Mouse (Mus musculus) forebrain, embryonic 14.5 days (tissue): ENCODE data around the gene Nek4. TPM values are rescaled to one million over a fixed set of nuclear protein-coding genes. Genes with fewer than 3 reads are reported as not detected.

ENCODE experiments used
- ATAC-seq: fragments of 200-750 bp; cut with Nextera tagmentation; 2 replicates; pipeline ENCODE4 v1.8.0; 2017; ENCODE audit warnings: mild to moderate bottlenecking, moderate library complexity
- DNase-seq: peaks from one replicate; pipeline ENCODE4 v3.0.0-alpha.2; 2015; ENCODE audit warnings: low spot score
- H3K27ac ChIP-seq: fragments of 300-500 bp; sonication (generic); 2 replicates; pipeline ENCODE4 v1.5.1; 2014; ENCODE audit warnings: low read depth, mild to moderate bottlenecking, control low read depth, low read length, moderate library complexity
- H3K27me3 ChIP-seq: fragments of 300-500 bp; sonication (generic); replicated peaks from 2 replicates; pipeline ENCODE4 v1.6.1; 2014; ENCODE audit warnings: low read length, control low read depth, mixed read lengths; ENCODE audit not compliant: control insufficient read depth, insufficient read depth
- H3K36me3 ChIP-seq: fragments of 300-500 bp; sonication (generic); 2 replicates; pipeline ENCODE4 v1.6.1; 2014; ENCODE audit warnings: low read length, control low read depth; ENCODE audit not compliant: control insufficient read depth, insufficient read depth
- H3K4me1 ChIP-seq: fragments of 300-500 bp; sonication (generic); 2 replicates; pipeline ENCODE4 v1.6.1; 2014; ENCODE audit warnings: antibody characterized with exemption, low read length, control low read depth; ENCODE audit not compliant: control insufficient read depth, insufficient read depth
- H3K4me2 ChIP-seq: fragments of 300-500 bp; sonication (generic); 2 replicates; pipeline ENCODE4 v1.6.1; 2014; ENCODE audit warnings: mild to moderate bottlenecking, control low read depth, low read length
- H3K4me3 ChIP-seq: fragments of 300-500 bp; sonication (generic); 2 replicates; pipeline ENCODE4 v1.5.1; 2014; ENCODE audit warnings: low read depth, low read length, control low read depth
- H3K9ac ChIP-seq: fragments of 300-500 bp; sonication (generic); 2 replicates; pipeline ENCODE4 v1.6.1; 2014; ENCODE audit warnings: mild to moderate bottlenecking, low read length, control low read depth, moderate library complexity
- H3K9me3 ChIP-seq: fragments of 300-500 bp; sonication (generic); replicated peaks from 2 replicates; pipeline ENCODE4 v1.6.1; 2016; ENCODE audit warnings: low read length, control low read depth, mixed read lengths; ENCODE audit not compliant: control insufficient read depth
- WGBS: fragments of 180-500 bp; shearing (Covaris S2); extraction: QIAGEN DNeasy Blood & Tissue Kit; methylation state at CpG from one replicate; pipeline ENCODE4 v1.1.7; 2014; 5-methylcytosine and 5-hydroxymethylcytosine counted together
- polyA plus RNA-seq: library from polyadenylated mRNA; unstranded; fragments of >200 nt; fragmentation: Nextera tagmentation; extraction: Ambion mirVana; gene quantifications from 2 replicates; pipeline ENCODE4 v1.2.1, GENCODE M21; 2014

The Nek4 gene
- polyA plus RNA-seq: 11.2 and 15.0 TPM in 2 replicates

DNA sequence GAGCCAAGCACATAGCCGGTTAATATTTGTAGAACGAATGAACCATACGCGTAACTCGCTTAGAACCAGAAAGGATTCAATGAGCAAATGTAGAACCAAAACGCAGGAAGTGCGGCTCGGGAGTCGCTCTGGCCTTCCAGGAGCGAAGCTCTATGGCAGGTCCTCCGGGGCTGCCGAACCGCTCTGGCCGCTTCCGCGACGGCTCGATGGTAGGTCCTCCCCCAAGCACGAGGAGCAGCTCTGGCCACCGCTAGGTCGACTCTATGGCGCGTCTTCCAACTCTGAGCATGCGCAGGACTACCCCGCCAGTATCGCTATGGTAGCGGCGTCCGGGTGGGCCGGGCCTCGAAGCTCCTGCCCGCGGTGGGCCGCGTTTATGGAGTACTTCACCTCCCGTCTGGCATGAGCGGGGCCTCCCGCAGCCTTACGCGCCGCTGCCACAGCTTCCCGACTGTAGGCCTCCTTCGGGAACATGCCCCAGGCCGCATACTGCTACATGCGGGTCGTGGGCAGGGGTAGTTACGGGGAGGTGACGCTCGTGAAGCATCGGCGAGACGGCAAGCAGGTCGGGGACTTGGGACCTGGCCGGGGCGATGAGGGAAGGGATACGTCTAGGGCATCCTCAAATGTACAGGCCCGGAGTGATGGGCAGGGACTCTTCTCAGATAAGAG, at the start of gene Nek4:
Gene Nek4, plus strand, starts transcription at position 224 of the 672 bp plus-strand sequence.
- Histone ChIP-seq H3K4me1 (peaks cover 7% of the 10 kb centered on the region), H3K9me3 (no peaks in the 10 kb centered on the region), H3K4me2 (peak within 1 kb of the TSS; percentile 74), H3K27ac (peak within 1 kb of the TSS; percentile 55; the same call in 1 of the 2 replicates), H3K9ac (peak within 1 kb of the TSS; percentile 83), H3K36me3 (peaks cover 4% of the 10 kb centered on the region; the same call in 1 of the 2 replicates), H3K4me3 (peak within 1 kb of the TSS; percentile 74), H3K27me3 (no peaks in the 10 kb centered on the region)
- ATAC-seq (peak; percentile 100), DNase-seq (peak; percentile 99)
- WGBS: 0% methylated on average over 57 of the region's 57 CpGs

DNA sequence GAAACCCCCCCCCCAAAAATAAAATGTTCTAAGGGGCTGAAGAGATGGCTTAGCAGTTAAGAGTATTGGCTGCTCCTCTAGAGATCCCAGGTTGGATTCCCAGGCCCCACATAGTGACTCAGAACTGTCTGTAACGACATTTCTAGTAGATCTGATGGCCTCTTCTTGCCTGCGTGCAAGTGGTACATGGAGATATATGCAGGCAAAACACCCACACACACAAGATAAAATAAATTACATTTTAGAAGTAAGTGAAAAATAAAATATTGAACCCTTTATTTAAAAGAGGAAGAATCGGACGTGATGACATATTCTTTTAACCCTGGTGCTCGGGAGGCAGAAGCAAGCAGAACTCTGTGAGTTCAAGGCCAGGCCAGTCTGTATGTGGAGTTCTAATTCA, 48.5 kb upstream of the Nek4 start:
- no peak overlapping the region for H3K27ac ChIP-seq
- ATAC-seq: no peak

DNA sequence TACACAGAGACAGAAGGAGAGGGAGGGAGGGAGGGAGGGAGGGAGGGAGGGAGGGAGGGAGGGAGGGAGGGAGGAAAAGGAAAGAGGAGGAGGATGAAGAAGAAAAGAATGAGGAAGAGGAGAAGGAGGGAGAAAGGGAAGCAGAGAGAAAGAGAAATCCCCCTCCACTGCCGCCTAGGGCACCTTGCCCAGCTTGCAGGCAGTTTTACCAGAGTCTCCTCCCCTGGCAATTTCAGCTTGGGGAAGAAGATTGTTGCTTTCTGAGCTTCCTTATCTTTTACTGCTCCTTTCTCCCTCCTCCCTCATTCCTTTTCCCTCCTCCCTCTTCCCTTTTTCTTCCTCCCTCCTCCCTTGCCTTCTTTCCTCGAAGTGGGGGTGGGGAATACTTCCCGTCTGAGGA, 48.1 kb upstream of the Nek4 start:
- Histone ChIP-seq H3K4me1 (no peaks in the 10 kb centered on the region), H3K4me2 (no peak overlapping the region), H3K27me3 (no peaks in the 10 kb centered on the region), H3K9me3 (no peaks in the 10 kb centered on the region), H3K4me3 (no peak overlapping the region), H3K9ac (no peak overlapping the region), H3K36me3 (no peaks in the 10 kb centered on the region), H3K27ac (no peak overlapping the region)
- 87% methylated on average over 3 of the region's 3 CpGs for WGBS
- DNase-seq (no peak), ATAC-seq (no peak)

More for the DNA sequence above, 48.5 kb upstream of the Nek4 start:
- Histone ChIP-seq H3K9me3 (no peaks in the 10 kb centered on the region), H3K4me2 (no peak overlapping the region), H3K4me1 (no peaks in the 10 kb centered on the region), H3K9ac (no peak overlapping the region), H3K4me3 (no peak overlapping the region), H3K36me3 (no peaks in the 10 kb centered on the region), H3K27me3 (no peaks in the 10 kb centered on the region)
- WGBS: 94% methylated on average over 5 of the region's 5 CpGs
- no peak for DNase-seq

DNA sequence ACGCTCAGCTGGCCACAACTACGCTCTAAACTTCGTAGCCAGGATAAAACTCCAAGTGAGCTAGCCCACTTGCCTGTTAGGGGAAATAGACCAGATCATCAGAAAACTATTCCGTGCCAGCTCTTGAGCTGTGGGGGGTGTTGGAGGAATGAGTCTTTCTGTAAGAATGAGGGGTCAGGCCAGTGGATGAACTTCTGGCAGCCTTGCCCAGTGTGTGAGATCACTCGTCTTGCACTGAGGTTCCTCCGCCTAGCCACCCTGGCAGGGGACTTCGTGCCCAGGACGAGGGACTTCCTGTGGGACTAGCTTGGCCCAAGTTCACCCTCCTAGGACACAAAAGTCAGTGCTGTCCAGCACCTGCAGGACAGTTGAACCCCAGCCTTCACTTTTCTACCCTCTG, 46.9 kb upstream of the Nek4 start:
- 90% methylated on average over 8 of the region's 8 CpGs for WGBS
- no peaks in the 10 kb centered on the region for H3K27me3 ChIP-seq
- no peak overlapping the region for H3K4me3 ChIP-seq
- no peak for DNase-seq
- no peaks in the 10 kb centered on the region for H3K36me3 ChIP-seq
- no peak for ATAC-seq
- H3K4me1 ChIP-seq: no peaks in the 10 kb centered on the region
- H3K4me2 ChIP-seq: no peak overlapping the region
- H3K9me3 ChIP-seq: no peaks in the 10 kb centered on the region
- no peak overlapping the region for H3K27ac ChIP-seq
- H3K9ac ChIP-seq: no peak overlapping the region

DNA sequence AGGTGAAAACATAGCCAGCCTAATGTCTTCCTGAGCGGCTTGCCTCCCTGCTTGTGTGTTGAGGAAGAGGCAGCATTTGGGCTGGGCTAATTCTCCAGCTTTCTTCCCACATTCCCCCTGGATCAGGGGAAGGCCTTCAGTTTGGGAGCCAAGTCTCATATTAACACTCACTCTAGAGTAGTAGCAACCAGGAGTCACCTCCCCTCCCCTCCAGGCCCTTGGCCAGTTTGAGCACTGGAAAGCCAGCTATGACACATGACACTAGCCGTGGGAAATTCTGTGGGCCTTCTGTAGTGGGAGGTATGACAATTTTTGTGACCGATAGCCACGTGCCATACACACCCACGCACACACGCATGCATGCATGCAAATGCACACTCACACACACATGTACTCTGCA, 45.2 kb upstream of the Nek4 start:
- Histone ChIP-seq H3K9me3 (no peaks in the 10 kb centered on the region), H3K4me1 (no peaks in the 10 kb centered on the region), H3K27me3 (no peaks in the 10 kb centered on the region), H3K9ac (no peak overlapping the region), H3K4me2 (no peak overlapping the region), H3K4me3 (no peak overlapping the region), H3K27ac (no peak overlapping the region), H3K36me3 (no peaks in the 10 kb centered on the region)
- 90% methylated on average over 6 of the region's 6 CpGs for WGBS
- ATAC-seq (no peak), DNase-seq (no peak)

DNA sequence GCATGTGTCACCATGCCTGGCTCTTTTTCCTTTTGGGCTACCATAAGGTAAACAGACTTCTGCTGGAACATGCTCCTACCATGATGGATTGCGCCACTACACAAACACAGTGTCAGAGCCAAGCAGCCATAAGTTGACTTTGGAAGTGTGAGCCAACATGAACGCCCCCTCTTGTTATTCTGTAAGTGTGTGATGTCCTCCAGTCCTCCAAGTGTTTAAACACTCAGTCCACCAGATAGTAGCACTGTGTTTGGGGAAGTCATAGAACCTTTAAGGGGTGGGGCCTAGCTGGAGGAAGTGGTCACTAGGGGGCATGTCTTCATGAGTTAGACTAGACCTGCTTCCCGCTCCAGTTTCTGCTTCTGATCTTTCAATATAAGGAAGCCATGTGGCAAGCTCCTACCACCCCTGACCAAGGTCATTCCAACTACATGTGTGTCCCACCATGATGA, 43.3 kb upstream of the Nek4 start:
- whole genome bisulfite sequencing: 90% methylated on average over 3 of the region's 3 CpGs

DNA sequence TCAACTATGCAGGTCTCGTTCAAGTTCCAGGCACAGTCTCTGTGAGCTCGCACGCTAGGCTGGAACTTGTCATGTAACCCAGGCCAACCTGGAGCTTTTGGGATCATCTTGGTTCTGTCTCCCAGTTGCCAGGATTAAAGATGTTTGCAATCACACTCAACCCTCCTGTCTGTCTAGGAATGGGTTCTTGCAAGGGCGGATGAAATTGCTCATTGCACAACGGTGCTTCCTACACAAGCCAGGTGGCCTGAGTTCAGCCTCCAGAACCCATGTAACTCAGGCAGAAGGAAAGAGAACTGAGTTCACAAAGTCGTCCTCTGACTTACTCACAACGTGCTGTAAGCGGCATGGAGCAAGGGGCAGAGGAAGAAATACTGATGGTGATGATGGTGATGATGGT, 40.0 kb upstream of the Nek4 start:
- Histone ChIP-seq H3K4me3 (no peak overlapping the region), H3K36me3 (no peaks in the 10 kb centered on the region), H3K27ac (no peak overlapping the region), H3K4me1 (no peaks in the 10 kb centered on the region), H3K9ac (no peak overlapping the region), H3K27me3 (no peaks in the 10 kb centered on the region), H3K9me3 (no peaks in the 10 kb centered on the region), H3K4me2 (no peak overlapping the region)
- ATAC-seq (no peak), DNase-seq (no peak)
- WGBS: 94% methylated on average over 8 of the region's 8 CpGs

More for the DNA sequence above, 43.3 kb upstream of the Nek4 start:
- no peak overlapping the region for H3K9ac ChIP-seq
- H3K27ac ChIP-seq: no peak overlapping the region
- H3K27me3 ChIP-seq: no peaks in the 10 kb centered on the region
- no peaks in the 10 kb centered on the region for H3K9me3 ChIP-seq
- no peaks in the 10 kb centered on the region for H3K36me3 ChIP-seq
- no peak for DNase-seq
- ATAC-seq: no peak
- no peaks in the 10 kb centered on the region for H3K4me1 ChIP-seq
- no peak overlapping the region for H3K4me3 ChIP-seq
- no peak overlapping the region for H3K4me2 ChIP-seq

DNA sequence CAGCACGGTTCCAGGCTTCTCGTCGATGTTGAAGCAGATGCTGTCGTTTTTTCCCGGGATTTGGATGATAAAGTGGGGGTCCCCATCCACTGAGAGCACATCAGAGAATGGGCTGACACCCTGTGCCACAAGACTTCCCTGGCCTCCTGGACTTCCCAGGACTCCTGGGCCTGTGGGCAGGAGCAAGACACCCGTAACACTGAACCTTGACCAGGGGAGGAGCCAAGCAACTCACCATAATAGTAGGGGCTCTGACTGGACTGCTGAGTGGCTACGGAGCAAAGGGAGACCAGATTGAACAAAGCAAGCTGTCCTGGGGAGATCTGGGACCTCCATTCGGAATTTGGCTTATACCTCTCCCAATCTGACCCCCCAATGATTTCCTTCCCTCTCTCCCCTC, 38.5 kb upstream of the Nek4 start:
- H3K9ac ChIP-seq: no peak overlapping the region
- H3K4me2 ChIP-seq: no peak overlapping the region
- no peak overlapping the region for H3K27ac ChIP-seq
- DNase-seq: no peak
- no peaks in the 10 kb centered on the region for H3K9me3 ChIP-seq
- no peak overlapping the region for H3K4me3 ChIP-seq
- H3K4me1 ChIP-seq: no peaks in the 10 kb centered on the region
- WGBS: 80% methylated on average over 8 of the region's 8 CpGs
- H3K27me3 ChIP-seq: no peaks in the 10 kb centered on the region
- ATAC-seq: no peak
- no peaks in the 10 kb centered on the region for H3K36me3 ChIP-seq

DNA sequence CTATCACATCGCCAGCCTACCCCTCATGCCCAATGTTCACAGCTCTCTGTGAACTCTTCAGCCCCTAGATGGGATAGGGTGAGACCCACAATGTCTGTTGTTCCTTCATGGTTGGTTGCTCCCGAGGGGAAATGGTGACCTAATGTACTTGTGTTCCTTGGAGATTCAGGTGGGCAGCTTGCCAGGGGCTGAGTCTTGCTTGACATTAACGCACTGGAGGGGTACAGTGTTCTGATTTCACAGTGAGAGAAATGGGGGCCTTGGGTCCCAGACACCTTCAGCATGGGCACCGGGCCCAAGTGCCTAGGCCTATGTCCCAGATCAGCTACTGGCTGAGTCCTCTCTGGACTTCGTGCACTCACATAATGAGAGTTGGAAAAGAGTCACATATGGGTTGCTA, 37.8 kb upstream of the Nek4 start:
- no peak overlapping the region for H3K27ac ChIP-seq
- no peak for ATAC-seq
- no peaks in the 10 kb centered on the region for H3K9me3 ChIP-seq
- no peaks in the 10 kb centered on the region for H3K36me3 ChIP-seq
- H3K4me2 ChIP-seq: no peak overlapping the region
- no peaks in the 10 kb centered on the region for H3K4me1 ChIP-seq
- 75% methylated on average over 5 of the region's 5 CpGs for WGBS
- H3K9ac ChIP-seq: no peak overlapping the region
- H3K27me3 ChIP-seq: no peaks in the 10 kb centered on the region
- peak; percentile 21 for DNase-seq
- no peak overlapping the region for H3K4me3 ChIP-seq
